Mouse (Mus musculus) monocyte, adult 2 months (primary cell): ENCODE measurements around the gene Vpreb3.
"Not testable (repeated sequence)": the region's sequence is repeated elsewhere in the genome, so short reads cannot be mapped to it uniquely, and the experiment has no call there.

Experiments used
- DNase-seq, 2 experiments: peaks; one replicate each; pipeline ENCODE4 v3.0.0; 2022; ENCODE audit warnings: low spot score in 2 of 2, low read depth in 1 of 2

Gene Vpreb3

DNA sequence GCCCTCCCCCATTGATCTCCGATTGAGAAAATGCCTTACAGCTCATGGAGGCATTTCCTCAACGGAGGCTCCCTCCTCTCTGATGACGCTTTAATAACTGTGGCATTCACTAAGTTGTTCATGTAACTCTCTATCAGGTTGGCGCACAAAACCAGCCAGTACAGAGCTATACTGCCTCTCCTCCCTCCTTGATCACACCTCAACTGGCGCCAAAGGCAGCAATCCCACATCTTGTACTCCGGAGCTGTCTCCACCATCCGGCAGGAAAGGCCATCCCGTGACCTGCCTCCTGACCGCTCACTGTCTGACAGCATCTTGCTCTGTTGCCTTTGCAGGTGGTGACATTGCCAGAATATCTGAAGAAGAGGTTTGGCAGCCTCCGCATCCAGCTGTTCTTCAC, 31.0 kb downstream of the Vpreb3 start:
- DNase-seq, result no peak

DNA sequence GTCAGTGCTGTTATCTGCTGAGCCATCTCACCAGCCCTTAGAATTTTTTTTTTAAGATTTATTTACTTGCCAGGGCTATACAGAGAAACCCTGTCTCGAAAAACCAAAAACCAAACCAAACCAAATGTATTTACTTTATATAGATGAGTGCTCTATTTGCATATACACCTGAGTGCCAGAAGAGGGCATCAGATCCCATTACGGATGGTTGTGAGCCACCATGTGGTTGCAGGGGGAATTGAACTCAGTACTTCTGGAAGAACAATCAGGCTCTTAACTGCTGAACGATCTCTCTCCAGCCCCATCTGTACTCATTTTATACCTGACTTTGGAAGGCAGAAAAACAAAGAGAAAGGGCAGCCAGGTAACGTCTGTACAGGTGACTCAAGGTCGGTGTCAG, 32.4 kb downstream of the Vpreb3 start:
- DNase-seq, result no peak

DNA sequence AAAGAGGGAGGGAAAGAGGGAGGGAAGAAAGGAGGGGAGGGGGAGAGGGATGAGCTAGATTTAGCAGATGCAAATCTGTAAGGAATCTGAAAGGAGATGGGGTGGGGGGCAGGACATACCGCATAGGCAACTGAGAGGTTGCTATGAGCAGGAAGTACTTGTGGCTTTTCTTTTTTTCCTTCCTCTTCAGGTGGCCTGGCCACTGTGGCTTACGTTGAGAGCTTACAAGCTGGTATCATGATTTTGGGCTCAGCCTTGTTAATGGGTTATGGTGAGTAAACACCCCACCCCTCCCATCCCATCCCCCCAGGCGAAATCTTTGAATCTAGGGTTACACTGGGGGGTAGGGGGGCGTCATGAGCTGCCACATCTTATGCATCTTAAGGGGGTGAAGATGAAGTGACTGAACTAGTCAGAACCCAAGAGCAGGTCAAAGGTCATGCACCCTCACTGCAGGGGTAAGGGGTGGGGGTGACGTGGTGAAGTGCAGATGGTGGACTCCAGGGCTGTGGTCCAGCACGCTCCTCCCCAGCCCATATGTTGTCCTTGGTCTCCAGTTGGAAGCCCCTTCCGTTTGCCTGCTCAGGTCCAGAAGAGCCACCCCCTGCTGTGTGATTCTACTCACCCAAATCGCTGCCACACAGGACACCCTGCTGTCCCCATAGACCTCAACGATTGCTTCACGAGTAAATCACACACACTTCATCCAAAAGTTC, 35.4 kb downstream of the Vpreb3 start:
- DNase-seq, result no peak

DNA sequence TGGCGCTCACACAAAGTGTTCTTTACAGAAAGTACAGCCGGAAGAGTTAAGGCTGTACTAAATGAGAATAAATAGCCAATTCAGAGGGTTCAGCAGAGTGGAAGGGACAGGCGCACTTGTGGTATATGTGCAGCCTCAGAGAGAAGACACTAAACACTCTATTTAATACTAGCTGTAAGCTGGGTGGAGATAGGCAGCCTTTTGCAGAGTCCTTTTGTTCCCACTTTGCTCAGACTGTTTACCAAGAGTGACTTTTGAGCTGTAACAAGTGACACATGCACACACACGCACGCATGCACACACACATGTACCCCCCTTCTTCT, 35.9 kb downstream of the Vpreb3 start:
- no peak for DNase-seq

DNA sequence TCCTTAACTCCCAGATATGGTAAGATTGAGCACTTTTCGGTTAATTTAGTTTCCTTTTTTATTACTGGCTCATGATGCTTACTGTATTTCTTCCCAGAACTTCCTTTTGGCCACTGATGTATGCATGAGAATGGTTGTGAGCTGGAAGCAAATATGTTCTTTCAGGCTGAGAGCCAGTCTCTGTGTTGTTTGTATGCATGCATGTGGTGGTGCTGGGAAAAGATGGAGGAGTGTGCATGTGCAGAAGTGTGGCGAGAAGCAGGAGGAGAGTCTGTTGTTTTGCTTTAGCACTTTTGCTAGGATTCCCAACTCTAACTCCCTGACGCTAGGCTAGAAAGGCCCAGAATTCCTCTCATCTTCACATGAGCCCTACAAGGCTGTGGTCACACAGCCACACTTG, 36.6 kb downstream of the Vpreb3 start:
- DNase-seq, result no peak

DNA sequence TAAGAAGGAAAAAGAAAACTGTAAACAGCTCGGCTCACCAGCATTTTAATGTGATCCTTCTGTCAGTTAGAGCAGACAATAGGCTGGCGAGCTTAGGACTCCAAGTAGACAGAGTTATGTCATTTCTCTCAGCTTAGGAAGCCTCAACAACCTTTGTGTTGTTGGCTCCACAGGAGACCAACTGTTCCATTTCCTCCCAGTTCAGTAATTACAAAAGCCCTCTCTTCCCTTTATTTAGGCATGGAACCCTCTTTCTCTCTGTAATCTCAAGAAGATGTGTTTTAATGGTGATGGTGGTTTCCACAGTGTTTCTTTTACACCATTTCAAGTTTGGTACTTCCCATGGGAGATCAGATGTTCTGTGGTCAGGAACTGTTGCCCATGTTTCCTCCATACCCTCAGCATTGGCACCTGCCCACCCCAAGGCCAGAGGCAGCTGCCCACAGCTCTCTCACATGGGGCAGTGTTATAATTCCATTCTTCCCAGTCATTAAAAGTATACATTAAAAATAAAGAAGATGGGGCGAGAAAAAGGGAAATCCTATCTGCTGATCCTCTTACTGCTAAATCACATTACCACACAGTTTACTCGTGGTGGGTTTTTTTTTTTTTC, 47.7 kb downstream of the Vpreb3 start:
- DNase-seq, result no peak

DNA sequence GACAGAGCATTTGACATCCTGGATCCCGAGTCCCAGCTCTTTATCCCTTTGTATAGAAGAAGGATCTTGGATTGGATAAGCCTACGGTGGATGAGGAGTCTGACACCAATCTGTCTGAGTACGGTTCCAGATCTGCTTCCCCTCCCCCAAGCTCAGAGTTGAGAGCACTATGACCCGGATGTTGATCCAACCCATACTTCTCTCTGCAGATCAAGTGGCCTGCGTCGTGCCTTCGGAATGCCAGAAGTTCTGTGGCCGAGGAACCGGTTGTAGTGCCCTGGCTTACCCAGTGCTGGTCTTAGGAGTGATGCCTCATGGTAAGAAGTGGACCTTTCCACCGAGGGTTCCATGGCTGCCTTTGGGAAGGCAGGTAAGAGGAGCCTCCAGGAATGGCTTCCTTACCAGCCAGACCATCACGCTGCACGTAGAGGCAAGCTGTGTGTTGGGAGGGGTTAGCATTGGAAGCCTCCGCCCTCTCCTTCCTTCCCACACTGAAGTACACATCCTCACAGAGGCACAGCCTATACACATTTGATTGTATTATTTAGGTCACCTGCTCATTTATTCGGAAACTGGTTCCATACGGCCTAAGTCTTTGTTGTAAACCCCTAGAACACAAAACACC, 50.9 kb downstream of the Vpreb3 start:
- no peak for DNase-seq

DNA sequence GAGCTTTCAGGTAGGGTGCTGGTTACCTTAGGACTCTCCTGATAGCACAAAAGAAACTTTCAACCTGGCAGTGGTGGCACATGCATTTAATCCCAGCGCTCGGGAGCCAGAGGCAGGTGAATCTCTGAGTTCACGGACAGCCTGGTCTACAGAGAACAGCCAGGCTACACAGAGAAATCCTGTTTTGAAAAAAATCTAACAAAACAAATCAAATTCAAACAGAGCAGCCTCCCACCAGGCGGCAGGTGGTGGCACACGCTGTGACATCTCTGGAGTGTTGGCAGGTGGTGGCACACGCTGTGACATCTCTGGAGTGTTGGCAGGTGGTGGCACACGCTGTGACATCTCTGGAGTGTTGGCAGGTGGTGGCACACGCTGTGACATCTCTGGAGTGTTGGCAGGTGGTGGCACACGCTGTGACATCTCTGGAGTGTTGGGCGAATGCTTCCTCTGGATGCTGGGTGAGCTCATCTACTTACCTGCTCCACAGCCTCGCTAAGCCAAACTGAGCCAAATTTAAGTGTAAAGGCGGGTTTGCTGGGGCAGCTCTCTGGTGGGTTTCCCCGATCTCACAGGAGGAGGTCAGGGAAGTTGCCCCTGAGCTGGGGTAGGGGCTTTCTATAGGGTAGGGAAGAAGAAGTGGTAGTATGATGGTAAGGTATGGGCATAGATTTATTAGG, 51.8 kb downstream of the Vpreb3 start:
- not testable (repeated sequence) for DNase-seq

DNA sequence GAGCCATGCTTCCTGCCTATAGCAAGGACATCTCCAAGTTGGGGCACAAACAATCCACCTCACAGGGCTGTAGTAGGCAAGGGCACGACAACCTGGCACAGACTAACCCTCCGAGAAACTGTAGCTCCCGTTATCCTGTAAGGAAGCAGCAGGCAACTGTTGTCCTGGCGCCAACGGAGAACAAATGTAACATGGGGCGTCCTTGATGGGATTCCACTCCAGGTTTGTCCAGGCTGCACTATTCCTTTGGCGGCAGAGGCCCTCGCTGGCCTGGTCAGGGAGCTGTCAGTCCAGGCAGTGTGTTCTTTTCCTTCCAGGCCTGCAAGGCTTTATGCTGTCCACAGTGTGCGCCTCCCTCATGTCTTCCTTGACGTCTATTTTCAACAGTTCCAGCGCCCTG, 52.6 kb downstream of the Vpreb3 start:
- no peak for DNase-seq

DNA sequence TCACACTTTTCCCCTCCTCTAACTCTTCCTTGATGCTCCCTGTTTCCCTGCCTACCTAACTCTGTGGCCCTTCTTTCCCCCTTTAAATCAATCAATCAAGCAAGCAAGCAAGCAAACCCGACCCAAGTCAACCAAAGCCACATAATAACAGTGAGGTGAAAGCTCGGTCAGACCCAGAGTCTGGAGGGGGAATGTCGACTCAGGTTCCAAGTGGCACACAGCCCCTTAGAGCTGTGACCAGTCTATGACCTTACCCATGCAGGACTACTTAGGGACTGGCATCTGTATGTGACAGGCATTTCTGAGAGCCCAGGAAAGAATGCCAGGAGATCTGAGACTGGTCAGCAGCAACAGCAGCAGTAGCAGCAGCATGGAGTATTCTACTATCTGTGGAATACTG, 53.5 kb downstream of the Vpreb3 start:
- DNase-seq, result no peak
